Mouse (Mus musculus) stomach, embryonic 14.5 days (tissue): Measurements from ENCODE around the gene March5. TPM values are rescaled to one million over a fixed set of nuclear protein-coding genes. Genes with fewer than 3 reads are reported as not detected.
A peak's percentile ranks its signal among the peaks of the same experiment; 100 is the strongest.

Source experiments
- ATAC-seq: fragments of 200-750 bp; cut with Nextera tagmentation; 2 replicates; pipeline ENCODE4 v1.8.0; 2017; ENCODE audit warnings: low read depth, moderate TSS enrichment; ENCODE audit not compliant: insufficient number of reproducible peaks, insufficient read depth, low FRiP score
- H3K27ac ChIP-seq: fragments of 300-500 bp; sonication (generic); 2 replicates; pipeline ENCODE4 v1.5.1; 2014; ENCODE audit warnings: mild to moderate bottlenecking, low read length, moderate library complexity, mixed read lengths
- H3K27me3 ChIP-seq: fragments of 300-500 bp; sonication (generic); 2 replicates; pipeline ENCODE4 v1.6.1; 2014; ENCODE audit warnings: low read length, control low read depth, mixed read lengths; ENCODE audit not compliant: control insufficient read depth, insufficient read depth
- H3K36me3 ChIP-seq: fragments of 300-500 bp; sonication (generic); 2 replicates; pipeline ENCODE4 v1.6.1; 2014; ENCODE audit warnings: mild to moderate bottlenecking, control low read depth, low read length, moderate library complexity, mixed read lengths; ENCODE audit not compliant: control insufficient read depth, insufficient read depth
- H3K4me1 ChIP-seq: fragments of 300-500 bp; sonication (generic); 2 replicates; pipeline ENCODE4 v1.6.1; 2014; ENCODE audit warnings: low read length, control low read depth, mixed read lengths; ENCODE audit not compliant: control insufficient read depth, insufficient read depth
- H3K4me2 ChIP-seq: fragments of 300-500 bp; sonication (generic); replicated peaks from 2 replicates; pipeline ENCODE4 v1.6.1; 2014; ENCODE audit warnings: low read depth, low read length, control low read depth
- H3K4me3 ChIP-seq: fragments of 300-500 bp; sonication (generic); 2 replicates; pipeline ENCODE4 v1.5.1; 2014; ENCODE audit warnings: low read depth, low read length, control low read depth
- H3K9ac ChIP-seq: fragments of 300-500 bp; sonication (generic); replicated peaks from 2 replicates; pipeline ENCODE4 v1.6.1; 2014; ENCODE audit warnings: low read depth, mild to moderate bottlenecking, control low read depth, low read length, moderate library complexity, mixed read lengths
- H3K9me3 ChIP-seq: fragments of 300-500 bp; sonication (generic); 2 replicates; pipeline ENCODE4 v1.6.1; 2016; ENCODE audit warnings: low read depth, low read length, control low read depth; ENCODE audit not compliant: control insufficient read depth
- WGBS: fragments of 180-500 bp; shearing (Covaris S2); extraction: QIAGEN DNeasy Blood & Tissue Kit; methylation state at CpG from one replicate; pipeline ENCODE4 v1.1.7; 2014; 5-methylcytosine and 5-hydroxymethylcytosine counted together
- polyA plus RNA-seq: library from polyadenylated mRNA; unstranded; fragments of >200 nt; fragmentation: Nextera tagmentation; extraction: Ambion mirVana; gene quantifications from 2 replicates; pipeline ENCODE4 v1.2.1, GENCODE M21; 2014

The March5 gene
- polyA plus RNA-seq, 1 experiment from 2014 or later, result 91.4 TPM

- no peak for ATAC-seq
- H3K36me3 ChIP-seq, result no peaks in the 10 kb centered on the region
- 0 out of 2 replicates have a peak, but pooled peaks cover 8% of the 10 kb centered on the region for H3K4me1 ChIP-seq
- peak overlapping the region; percentile 99 for H3K4me2 ChIP-seq
- H3K4me3 ChIP-seq, result peak overlapping the region; percentile 61
- WGBS, result 9% methylated on average over 6 of the region's 6 CpGs
- no peak overlapping the region for H3K9ac ChIP-seq
- no peaks in the 10 kb centered on the region for H3K9me3 ChIP-seq
- H3K27me3 ChIP-seq, result peaks cover 13% of the 10 kb centered on the region; the same call in 1 of the 2 replicates
- H3K27ac ChIP-seq, result no peak overlapping the region
Observed at GRCm38 (mm10) chr19:37175919-37176318, 31.4 kb upstream of the March5 start.

GRCm38 (mm10) chr19:37176879-37177462 lies 30.4 kb upstream of the March5 start:
- H3K9ac ChIP-seq, result no peak overlapping the region
- no peaks in the 10 kb centered on the region for H3K9me3 ChIP-seq
- 50% methylated on average over 4 of the region's 4 CpGs for WGBS
- no peak for ATAC-seq
- no peak overlapping the region for H3K27ac ChIP-seq
- no peak overlapping the region for H3K4me2 ChIP-seq
- peaks cover 13% of the 10 kb centered on the region; the same call in 1 of the 2 replicates for H3K27me3 ChIP-seq
- H3K4me1 ChIP-seq, result 0 out of 2 replicates have a peak, but pooled peaks cover 8% of the 10 kb centered on the region
- H3K4me3 ChIP-seq, result no peak overlapping the region
- H3K36me3 ChIP-seq, result no peaks in the 10 kb centered on the region

GRCm38 (mm10) chr19:37177819-37178708 lies 29.3 kb upstream of the March5 start:
- Histone ChIP-seq H3K4me2 (peak overlapping the region; percentile 27), H3K4me1 (0 out of 2 replicates have a peak, but pooled peaks cover 8% of the 10 kb centered on the region), H3K36me3 (no peaks in the 10 kb centered on the region), H3K9ac (no peak overlapping the region), H3K4me3 (peak overlapping the region; percentile 24), H3K9me3 (no peaks in the 10 kb centered on the region), H3K27me3 (peaks cover 9% of the 10 kb centered on the region; the same call in 1 of the 2 replicates), H3K27ac (no peak overlapping the region)
- WGBS, result 16% methylated on average over 17 of the region's 17 CpGs
- peak; percentile 59; the same call in 1 of the 2 replicates for ATAC-seq

GRCm38 (mm10) chr19:37188366-37188948 lies 18.9 kb upstream of the March5 start:
- Histone ChIP-seq H3K4me2 (no peak overlapping the region), H3K27me3 (no peaks in the 10 kb centered on the region), H3K27ac (no peak overlapping the region), H3K4me1 (no peaks in the 10 kb centered on the region), H3K4me3 (no peak overlapping the region), H3K36me3 (no peaks in the 10 kb centered on the region), H3K9me3 (no peaks in the 10 kb centered on the region), H3K9ac (no peak overlapping the region)
- ATAC-seq, result no peak
- WGBS, result 72% methylated on average over 4 of the region's 4 CpGs

- Histone ChIP-seq H3K27me3 (no peaks in the 10 kb centered on the region), H3K9ac (no peak overlapping the region), H3K9me3 (no peaks in the 10 kb centered on the region), H3K27ac (no peak overlapping the region), H3K4me2 (no peak overlapping the region), H3K4me3 (no peak overlapping the region), H3K4me1 (no peaks in the 10 kb centered on the region), H3K36me3 (no peaks in the 10 kb centered on the region)
- no peak for ATAC-seq
- 79% methylated on average over 5 of the region's 5 CpGs for WGBS
Observed at GRCm38 (mm10) chr19:37192475-37193058, 14.8 kb upstream of the March5 start.

- no peaks in the 10 kb centered on the region for H3K36me3 ChIP-seq
Observed at GRCm38 (mm10) chr19:37198165-37198880, 9.0 kb upstream of the March5 start.

GRCm38 (mm10) chr19:37199889-37200288 lies 7.5 kb upstream of the March5 start:
- no peaks in the 10 kb centered on the region for H3K9me3 ChIP-seq
- no peak overlapping the region for H3K4me3 ChIP-seq
- WGBS, result 63% methylated on average over 2 of the region's 2 CpGs

More at GRCm38 (mm10) chr19:37198165-37198880, 9.0 kb upstream of the March5 start:
- H3K9me3 ChIP-seq, result no peaks in the 10 kb centered on the region
- no peak overlapping the region for H3K9ac ChIP-seq
- H3K4me3 ChIP-seq, result no peak overlapping the region
- no peak for ATAC-seq
- WGBS, result 63% methylated on average over 1 of the region's 1 CpGs
- no peaks in the 10 kb centered on the region for H3K27me3 ChIP-seq
- no peak overlapping the region for H3K4me2 ChIP-seq
- H3K4me1 ChIP-seq, result no peaks in the 10 kb centered on the region
- no peak overlapping the region for H3K27ac ChIP-seq

GRCm38 (mm10) chr19:37203371-37203770 lies 4.0 kb upstream of the March5 start:
- no peak for ATAC-seq
- H3K9ac ChIP-seq, result no peak overlapping the region
- no peak overlapping the region for H3K4me2 ChIP-seq
- H3K4me1 ChIP-seq, result no peaks in the 10 kb centered on the region
- H3K27ac ChIP-seq, result no peak overlapping the region
- H3K27me3 ChIP-seq, result no peaks in the 10 kb centered on the region
- 92% methylated on average over 1 of the region's 1 CpGs for WGBS
- H3K36me3 ChIP-seq, result no peaks in the 10 kb centered on the region
- H3K4me3 ChIP-seq, result no peak overlapping the region
- H3K9me3 ChIP-seq, result no peaks in the 10 kb centered on the region

More at GRCm38 (mm10) chr19:37199889-37200288, 7.5 kb upstream of the March5 start:
- H3K27me3 ChIP-seq, result no peaks in the 10 kb centered on the region
- no peak for ATAC-seq
- H3K9ac ChIP-seq, result no peak overlapping the region
- no peaks in the 10 kb centered on the region for H3K36me3 ChIP-seq
- H3K27ac ChIP-seq, result no peak overlapping the region
- no peak overlapping the region for H3K4me2 ChIP-seq
- H3K4me1 ChIP-seq, result no peaks in the 10 kb centered on the region
